Comparison of ENCODE assay signal across 10 mouse cellular contexts in genomic region chr7:139342809-139343208, GRCm38 (mm10).
"Had no signal": no experiment of that assay in that cellular context is flagged by ENCODE, and none has a peak within 500 bp of the region (broad histone marks: within the 10 kb centered on the region; RNA-seq: fewer than 3 reads in every experiment).

No protein-coding gene starts in this region.

- H3K27me3 ChIP-seq: limb, embryonic 15.5 days; midbrain, embryonic 13.5 days had no signal

- H3K9ac ChIP-seq: limb, embryonic 15.5 days; liver, embryonic 12.5 days; midbrain, embryonic 13.5 days had no signal

- H3K4me3 ChIP-seq: limb, embryonic 15.5 days; liver, embryonic 12.5 days; midbrain, embryonic 13.5 days had no signal

- H3K9me3 ChIP-seq: limb, embryonic 15.5 days; liver, embryonic 12.5 days; midbrain, embryonic 13.5 days had no signal

- ATAC-seq: liver, embryonic 12.5 days; midbrain, embryonic 13.5 days had no signal

- H3K4me2 ChIP-seq: limb, embryonic 15.5 days; liver, embryonic 12.5 days; midbrain, embryonic 13.5 days had no signal

- H3K27ac ChIP-seq: limb, embryonic 15.5 days; liver, embryonic 12.5 days; midbrain, embryonic 13.5 days had no signal

- H3K36me3 ChIP-seq: limb, embryonic 15.5 days; liver, embryonic 12.5 days; midbrain, embryonic 13.5 days had no signal

- DNase-seq: kidney, adult 18-20 months; kidney, postnatal 25 days; layer of hippocampus, adult 9-11 months; layer of hippocampus, postnatal 36 days; right cerebral cortex, postnatal 14 days; thymus, adult 18-20 months; thymus, postnatal 14 days had no signal

- H3K4me1 ChIP-seq: liver, embryonic 12.5 days; midbrain, embryonic 13.5 days had no signal
